Mouse (Mus musculus): ENCODE data around the gene Gm45713.
"Not testable (repeated sequence)": the region's sequence is repeated elsewhere in the genome, so short reads cannot be mapped to it uniquely, and the experiment has no call there.

Gene Gm45713

GRCm38 (mm10) chr7:45123186-45123570 lies 12.9 kb downstream of the Gm45713 start:
- DNase-seq (ENCODE audit: low read depth): no peak

DNA sequence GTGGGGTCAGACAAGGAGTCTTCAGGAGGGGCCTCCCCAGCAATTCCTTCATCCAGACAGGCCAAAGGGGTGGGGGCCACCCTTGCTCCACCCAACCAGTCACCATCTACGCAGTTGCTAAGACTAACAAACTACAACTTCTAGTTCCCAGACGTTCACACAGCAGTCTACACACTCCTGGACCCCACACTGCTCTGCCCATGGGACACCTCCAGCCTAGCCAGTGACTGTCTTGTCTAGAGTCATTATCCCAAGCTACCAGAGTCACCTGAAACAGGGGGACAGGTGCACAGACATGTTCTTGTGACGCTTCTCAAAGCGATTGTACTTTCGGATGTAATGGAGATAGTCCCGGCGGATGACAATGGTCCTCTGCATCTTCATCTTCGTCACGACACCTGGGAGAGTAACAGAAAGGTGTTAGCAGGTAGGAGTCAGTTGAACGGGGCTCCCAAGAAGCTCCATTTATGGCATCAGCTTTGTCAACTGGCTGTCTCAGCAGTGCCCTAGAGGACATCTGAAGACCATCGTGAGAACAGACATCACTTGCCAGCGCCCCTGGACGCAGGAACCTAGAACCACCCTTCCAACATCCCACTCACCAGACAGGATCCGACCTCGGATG lies 13.4 kb downstream of the Gm45713 start:
- DNase-seq (ENCODE audit: low read depth): no peak

GRCm38 (mm10) chr7:45121966-45122365 lies 14.1 kb downstream of the Gm45713 start:
- no peak for DNase-seq (ENCODE audit: low read depth)

DNA sequence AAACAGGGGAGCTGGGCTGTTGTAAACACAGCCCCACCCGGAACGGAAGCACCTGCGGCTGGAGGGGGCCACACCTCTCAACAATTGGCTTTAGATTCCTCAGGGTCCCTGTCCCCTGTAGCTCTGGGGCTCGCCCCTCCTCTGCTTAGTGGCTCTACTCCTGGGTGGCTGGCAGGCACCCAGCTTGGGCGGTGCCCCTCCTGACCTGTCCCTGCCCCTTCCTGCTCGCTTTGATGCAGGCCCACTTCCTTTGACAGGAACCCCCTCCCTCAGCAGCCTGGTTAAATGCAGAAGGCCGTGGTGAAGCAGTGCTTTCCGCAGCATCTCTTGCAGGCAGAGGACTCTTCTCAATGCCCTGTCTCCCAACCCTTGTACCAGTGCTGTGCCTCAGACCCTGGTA lies 14.6 kb downstream of the Gm45713 start:
- DNase-seq (ENCODE audit: low read depth): no peak

- DNase-seq (ENCODE audit: low read depth): no peak
Measured at GRCm38 (mm10) chr7:45119780-45120709, 16.0 kb downstream of the Gm45713 start.

- DNase-seq (ENCODE audit: low read depth): no peak
Measured at GRCm38 (mm10) chr7:45118336-45118735, 17.7 kb downstream of the Gm45713 start.

DNA sequence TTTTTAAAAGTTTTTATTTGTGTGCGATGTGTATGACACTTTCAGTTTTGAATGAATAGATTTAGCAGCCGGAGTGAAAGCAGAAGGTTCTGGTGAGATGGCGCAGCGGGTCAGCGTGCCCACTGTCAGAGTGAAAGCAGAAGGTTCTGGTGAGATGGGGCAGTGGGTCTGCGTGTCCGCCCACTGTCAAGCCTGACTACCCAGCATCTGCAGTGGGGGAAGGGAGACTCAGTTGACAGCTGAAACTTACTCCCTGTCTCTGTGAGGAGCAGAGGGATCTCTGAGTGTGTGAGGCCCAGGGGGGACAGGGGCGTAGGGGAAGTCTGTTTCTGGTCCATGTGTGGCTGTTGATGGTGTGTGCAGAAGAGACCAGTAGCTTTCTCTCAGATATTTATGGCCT lies 18.5 kb downstream of the Gm45713 start:
- DNase-seq (ENCODE audit: low read depth): no peak

GRCm38 (mm10) chr7:45113476-45113875 lies 22.6 kb downstream of the Gm45713 start:
- no peak for DNase-seq (ENCODE audit: low read depth)

DNA sequence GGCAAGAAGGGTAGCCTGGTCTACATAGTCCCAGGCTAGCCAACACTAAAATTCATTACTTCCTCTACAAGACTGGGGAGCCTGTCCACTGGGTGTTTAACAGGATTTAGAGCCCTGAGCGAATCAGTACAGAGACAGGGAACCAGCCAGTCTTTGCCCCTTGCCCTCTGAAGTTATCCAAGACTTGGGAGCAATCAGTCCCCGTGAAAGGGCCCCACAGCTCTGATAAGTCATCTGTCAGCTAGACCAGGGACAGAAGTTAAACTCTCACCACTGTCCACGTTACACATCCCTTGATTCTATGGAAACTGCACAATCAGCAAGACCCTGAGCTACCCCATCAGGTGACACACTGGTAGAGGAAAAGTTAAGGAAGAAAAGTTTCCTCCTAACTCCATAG lies 23.5 kb downstream of the Gm45713 start:
- no peak for DNase-seq (ENCODE audit: low read depth)

DNA sequence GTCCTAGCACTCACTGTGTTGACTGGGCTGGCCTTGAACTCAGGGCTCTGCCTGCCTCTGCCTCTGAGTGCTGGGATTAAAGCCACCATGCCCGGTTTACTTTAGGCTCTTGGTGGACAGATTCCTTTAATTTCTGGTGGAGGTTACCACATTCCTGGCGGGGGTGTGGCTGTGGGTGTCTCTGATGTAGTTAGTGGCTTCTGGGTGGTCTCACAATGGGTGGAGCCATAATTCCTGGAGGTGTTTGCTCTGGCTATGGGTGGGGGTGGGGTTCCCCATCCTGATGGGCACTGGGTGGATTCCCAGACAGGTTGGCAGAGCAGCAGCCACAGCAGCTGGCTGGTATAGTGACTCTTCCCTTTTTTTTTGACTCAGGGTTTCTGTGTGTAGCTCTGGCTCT lies 24.1 kb downstream of the Gm45713 start:
- no peak for DNase-seq (ENCODE audit: low read depth)

- not testable (repeated sequence) for DNase-seq (ENCODE audit: low read depth)
Measured at GRCm38 (mm10) chr7:45110089-45110488, 25.9 kb downstream of the Gm45713 start.

GRCm38 (mm10) chr7:45107052-45107645 lies 28.9 kb downstream of the Gm45713 start:
- DNase-seq (ENCODE audit: low read depth): no peak

- DNase-seq (ENCODE audit: low read depth): no peak
Measured at GRCm38 (mm10) chr7:45106441-45106840, 29.6 kb downstream of the Gm45713 start.

GRCm38 (mm10) chr7:45105491-45105890 lies 30.5 kb downstream of the Gm45713 start:
- DNase-seq (ENCODE audit: low read depth): no peak

- no peak for DNase-seq (ENCODE audit: low read depth)
Measured at GRCm38 (mm10) chr7:45104941-45105340, 31.1 kb downstream of the Gm45713 start.

- DNase-seq (ENCODE audit: low read depth): no peak
Measured at GRCm38 (mm10) chr7:45103652-45104180, 32.3 kb downstream of the Gm45713 start, which contains the start of gene Fcgrt. Fcgrt (minus strand) TSS chr7:45103851.

GRCm38 (mm10) chr7:45102940-45103585 lies 33.0 kb downstream of the Gm45713 start:
- DNase-seq (ENCODE audit: low read depth): no peak

DNA sequence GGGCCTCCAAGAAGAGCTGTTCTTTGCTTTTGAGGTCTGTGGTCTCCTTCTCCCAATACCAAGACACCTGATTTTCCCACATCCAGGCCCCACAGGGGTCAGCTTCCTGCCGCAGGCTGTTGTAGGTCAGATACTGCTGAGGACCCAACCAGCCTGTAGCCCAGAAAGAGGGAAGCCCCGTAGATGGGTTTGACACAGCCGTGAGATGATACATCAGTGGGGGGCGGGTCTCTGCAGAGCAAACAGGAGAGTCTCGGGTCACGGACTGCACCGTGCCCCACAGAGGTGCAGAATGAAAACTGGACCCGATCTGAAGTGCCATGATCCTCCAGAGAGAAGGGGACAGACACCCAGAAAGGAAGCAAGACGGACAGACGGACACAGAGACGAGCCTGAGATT lies 33.6 kb downstream of the Gm45713 start:
- DNase-seq (ENCODE audit: low read depth): no peak

- no peak for DNase-seq (ENCODE audit: low read depth)
Measured at GRCm38 (mm10) chr7:45100046-45100445, 36.0 kb downstream of the Gm45713 start.

DNA sequence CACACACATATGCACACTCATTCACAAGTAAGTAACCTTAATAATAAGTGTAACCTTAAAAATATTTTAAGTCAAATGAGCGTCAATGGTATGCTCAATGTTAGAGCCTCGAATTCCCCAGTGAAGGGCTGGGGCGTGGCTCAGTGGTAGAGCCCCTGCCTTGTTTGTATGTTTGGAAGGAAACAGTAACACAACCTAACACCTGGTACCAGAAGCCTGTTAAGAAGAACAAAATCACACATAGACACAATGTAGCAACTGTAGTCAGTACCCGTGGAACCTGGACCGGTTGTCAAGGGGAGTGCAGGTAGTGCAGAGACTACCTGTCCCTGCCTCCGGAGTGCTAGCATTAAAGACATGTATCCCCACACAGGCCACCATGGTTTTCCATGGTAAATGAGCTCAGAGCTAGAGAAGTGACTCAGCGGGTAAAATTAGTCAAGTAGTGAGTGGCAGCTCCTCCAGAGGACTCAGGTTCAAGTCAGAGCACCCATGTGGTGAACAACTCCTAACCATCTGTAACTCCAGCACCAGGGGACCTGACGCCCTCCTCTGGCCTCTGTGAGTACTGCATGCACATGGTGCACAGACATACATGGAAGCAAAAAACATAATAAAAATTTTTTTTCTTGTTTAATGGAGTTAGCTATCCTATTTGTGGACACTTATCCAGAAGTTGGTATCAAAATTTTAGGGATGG lies 37.3 kb downstream of the Gm45713 start:
- no peak for DNase-seq (ENCODE audit: low read depth)

- DNase-seq (ENCODE audit: low read depth): no peak
Measured at GRCm38 (mm10) chr7:45097479-45097878, 38.6 kb downstream of the Gm45713 start.

DNA sequence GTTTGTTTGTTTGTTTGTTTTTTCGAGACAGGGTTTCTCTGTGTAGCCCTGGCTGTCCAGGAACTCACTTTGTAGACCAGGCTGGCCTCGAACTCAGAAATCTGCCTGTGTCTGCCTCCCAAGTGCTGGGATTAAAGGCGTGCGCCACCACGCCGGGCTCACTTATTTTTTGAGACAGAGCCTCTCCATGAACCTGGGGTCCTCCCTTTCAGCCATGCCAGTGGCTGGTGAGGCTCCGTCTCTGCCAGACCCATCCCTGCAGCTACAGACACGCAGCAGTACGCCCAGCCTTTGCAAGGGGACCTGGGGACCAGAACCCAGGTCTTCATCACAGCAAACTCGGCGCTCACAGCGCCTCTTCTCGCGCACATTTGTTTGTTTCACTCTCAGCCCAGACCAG lies 40.1 kb downstream of the Gm45713 start:
- DNase-seq (ENCODE audit: low read depth): not testable (repeated sequence)
